20 mouse cellular contexts compared by ENCODE assay signal in the genomic region with DNA sequence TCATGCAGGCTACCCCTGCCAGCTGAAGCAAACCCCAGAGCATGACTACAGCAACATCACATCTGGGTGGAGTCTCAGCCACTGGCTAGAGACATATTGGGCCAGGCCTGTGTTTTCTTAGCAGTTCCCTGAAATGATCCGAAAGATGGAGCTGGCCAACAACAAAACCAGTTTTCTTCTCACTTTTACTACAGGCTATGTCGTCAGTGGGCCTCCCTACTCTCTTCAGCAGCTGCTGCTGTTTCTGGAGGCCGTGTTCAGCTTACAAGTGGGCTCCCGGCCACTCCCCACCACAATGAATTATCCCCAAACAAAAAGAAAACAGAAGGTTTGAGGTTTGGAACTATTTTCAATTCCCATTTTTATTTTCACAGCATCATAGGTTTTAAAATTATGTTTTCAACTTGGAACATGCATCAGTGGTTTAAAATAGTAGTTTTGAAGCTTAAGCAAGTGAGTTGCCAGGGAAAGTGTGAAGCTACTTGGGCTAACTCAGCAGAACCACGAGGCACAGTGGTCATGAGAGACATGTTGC.
DNase-seq lines count a peak whose midpoint lies in the region; ATAC-seq and TF ChIP-seq lines count a peak whose summit lies in the region.
"Had no signal": no experiment of that assay in that cellular context is flagged by ENCODE, and none has a peak within 500 bp of the region (broad histone marks: within the 10 kb centered on the region; RNA-seq: fewer than 3 reads in every experiment).

No protein-coding gene starts in this region.

- no peak overlapping the region for H3K4me2 ChIP-seq in forebrain, postnatal 0 days (ENCODE audit: low read depth)
- no peak overlapping the region for H3K4me2 ChIP-seq in heart, embryonic 11.5 days
- H3K4me2 ChIP-seq: hindbrain, embryonic 14.5 days; midbrain, embryonic 12.5 days; stomach, embryonic 15.5 days had no signal

- peak; percentile 9 for DNase-seq in forebrain, postnatal 0 days
- no peak for DNase-seq in forebrain, embryonic 10.5 days (ENCODE audit: extremely low spot score, low spot score)
- peak; percentile 12 to 14 for DNase-seq in heart, adult 9 months (ENCODE audit: low spot score in 2 of 2)
- DNase-seq in frontal cortex, postnatal 14 days (ENCODE audit: low spot score in 2 of 2), result peak; percentile 4
- peak; percentile 8 for DNase-seq in right cerebral cortex, postnatal 25 days
- DNase-seq in adipocyte (ENCODE audit: low spot score), result no peak
- DNase-seq in embryo, embryonic 10 days (ENCODE audit: low spot score), result no peak
- DNase-seq: adrenal gland, adult 8-10 months; cerebellum, adult 9-11 months; embryo, embryonic 11 days; kidney, adult 8-10 months; kidney, postnatal 25 days; liver; retina, postnatal 1 day; thymus, adult 2 months had no signal

- no peaks in the 10 kb centered on the region for H3K36me3 ChIP-seq in forebrain, postnatal 0 days (ENCODE audit: insufficient read depth)
- no peaks in the 10 kb centered on the region for H3K36me3 ChIP-seq in forebrain, embryonic 10.5 days (replicated peaks)
- no peaks in the 10 kb centered on the region for H3K36me3 ChIP-seq in heart, embryonic 11.5 days (ENCODE audit: control insufficient read depth, insufficient read depth, low read length)
- H3K36me3 ChIP-seq: midbrain, embryonic 12.5 days; stomach, embryonic 15.5 days had no signal

- WGBS in forebrain, postnatal 0 days, result 62% methylated on average over 5 of the region's 5 CpGs
- WGBS in forebrain, embryonic 10.5 days, result 79% methylated on average over 5 of the region's 5 CpGs
- WGBS in heart, embryonic 11.5 days (ENCODE audit: insufficient replicate concordance), result 76% methylated on average over 5 of the region's 5 CpGs

- H3K4me3 ChIP-seq in forebrain, postnatal 0 days (ENCODE audit: low read depth, low read length), result no peak overlapping the region
- H3K4me3 ChIP-seq in forebrain, embryonic 10.5 days, result no peak overlapping the region
- H3K4me3 ChIP-seq in heart, embryonic 11.5 days (ENCODE audit: low read depth, low read length), result no peak overlapping the region
- H3K4me3 ChIP-seq: midbrain, embryonic 12.5 days; stomach, embryonic 15.5 days had no signal

- no peaks in the 10 kb centered on the region for H3K9me3 ChIP-seq in forebrain, postnatal 0 days (ENCODE audit: low read length)
- H3K9me3 ChIP-seq in forebrain, embryonic 10.5 days, result no peaks in the 10 kb centered on the region
- no peaks in the 10 kb centered on the region for H3K9me3 ChIP-seq in heart, embryonic 11.5 days (replicated peaks; ENCODE audit: control insufficient read depth, low read length)
- H3K9me3 ChIP-seq: midbrain, embryonic 12.5 days; stomach, embryonic 15.5 days had no signal

- no peak overlapping the region for H3K9ac ChIP-seq in forebrain, postnatal 0 days
- H3K9ac ChIP-seq in heart, embryonic 11.5 days (ENCODE audit: low read depth, low read length), result no peak overlapping the region
- H3K9ac ChIP-seq: hindbrain, embryonic 14.5 days; midbrain, embryonic 12.5 days; stomach, embryonic 15.5 days had no signal

- H3K27me3 ChIP-seq in forebrain, postnatal 0 days (ENCODE audit: insufficient read depth, low read length), result no peaks in the 10 kb centered on the region
- no peaks in the 10 kb centered on the region for H3K27me3 ChIP-seq in forebrain, embryonic 10.5 days (ENCODE audit: poor library complexity, severe bottlenecking)
- H3K27me3 ChIP-seq in heart, embryonic 11.5 days (ENCODE audit: control insufficient read depth, insufficient read depth, low read length), result no peaks in the 10 kb centered on the region
- H3K27me3 ChIP-seq: midbrain, embryonic 12.5 days; stomach, embryonic 15.5 days had no signal

- ATAC-seq in forebrain, postnatal 0 days, result no peak
- ATAC-seq in heart, embryonic 11.5 days (replicated peaks; ENCODE audit: insufficient number of reproducible peaks, low FRiP score, low TSS enrichment), result no peak
- ATAC-seq: lung, postnatal 0 days had no signal

- H3K4me1 ChIP-seq in forebrain, postnatal 0 days (ENCODE audit: insufficient read depth), result no peaks in the 10 kb centered on the region
- no peaks in the 10 kb centered on the region for H3K4me1 ChIP-seq in forebrain, embryonic 10.5 days
- no peaks in the 10 kb centered on the region for H3K4me1 ChIP-seq in heart, embryonic 11.5 days (ENCODE audit: control insufficient read depth, insufficient read depth, low read length)
- H3K4me1 ChIP-seq: midbrain, embryonic 12.5 days; stomach, embryonic 15.5 days had no signal

- TF ChIP-seq CTCF in forebrain, postnatal 0 days (IDR thresholded peaks at IDR 0.05; ENCODE audit: low read depth), result no peak

- H3K27ac ChIP-seq in forebrain, postnatal 0 days (ENCODE audit: low read depth, low read length), result no peak overlapping the region
- H3K27ac ChIP-seq in forebrain, embryonic 10.5 days, result no peak overlapping the region
- no peak overlapping the region for H3K27ac ChIP-seq in heart, embryonic 11.5 days (ENCODE audit: low read depth, low read length)
- H3K27ac ChIP-seq: hindbrain, embryonic 14.5 days; midbrain, embryonic 12.5 days; stomach, embryonic 15.5 days had no signal

Comparison
In these comparisons a context has a peak if more than half of its experiments do, and no peak if none do; other contexts are left out.
1. DNase-seq: peak in forebrain, postnatal 0 days (single experiment), heart, adult 9 months (2 of 2), frontal cortex, postnatal 14 days (2 of 2) and right cerebral cortex, postnatal 25 days (single experiment); none in forebrain, embryonic 10.5 days (single experiment), adipocyte (single experiment) and embryo, embryonic 10 days (single experiment).